Mouse (Mus musculus) heart, embryonic 15.5 days (tissue): ENCODE measurements around the gene Ppfibp2. TPM values are rescaled to one million over a fixed set of nuclear protein-coding genes. Genes with fewer than 3 reads are reported as not detected.

Experiments
- ATAC-seq: fragments of 200-750 bp; cut with Nextera tagmentation; replicated peaks from 2 replicates; pipeline ENCODE4 v1.8.0; 2017; ENCODE audit warnings: low read depth, moderate TSS enrichment; ENCODE audit not compliant: insufficient number of reproducible peaks, insufficient read depth, low FRiP score
- H3K27ac ChIP-seq: fragments of 300-500 bp; sonication (generic); 2 replicates; pipeline ENCODE4 v1.5.1; 2015; ENCODE audit warnings: mild to moderate bottlenecking, inconsistent platforms
- H3K27me3 ChIP-seq: fragments of 300-500 bp; sonication (generic); 2 replicates; pipeline ENCODE4 v1.6.1; 2015; ENCODE audit warnings: inconsistent platforms
- H3K36me3 ChIP-seq: fragments of 300-500 bp; sonication (generic); 2 replicates; pipeline ENCODE4 v1.6.1; 2015; ENCODE audit warnings: mild to moderate bottlenecking, inconsistent platforms
- H3K4me1 ChIP-seq: fragments of 300-500 bp; sonication (generic); replicated peaks from 2 replicates; pipeline ENCODE4 v1.6.1; 2015; ENCODE audit warnings: inconsistent platforms
- H3K4me2 ChIP-seq: fragments of 300-500 bp; sonication (generic); 2 replicates; pipeline ENCODE4 v1.6.1; 2015; ENCODE audit warnings: inconsistent platforms, mild to moderate bottlenecking, moderate library complexity
- H3K4me3 ChIP-seq: fragments of 300-500 bp; sonication (generic); 2 replicates; pipeline ENCODE4 v1.5.1; 2015; ENCODE audit warnings: mild to moderate bottlenecking, inconsistent platforms
- H3K9ac ChIP-seq: fragments of 300-500 bp; sonication (generic); 2 replicates; pipeline ENCODE4 v1.6.1; 2015; ENCODE audit warnings: mild to moderate bottlenecking, inconsistent platforms
- H3K9me3 ChIP-seq: fragments of 300-500 bp; sonication (generic); replicated peaks from 2 replicates; pipeline ENCODE4 v1.6.1; 2016; ENCODE audit warnings: inconsistent platforms
- WGBS: fragments of 180-500 bp; shearing (Covaris S2); methylation state at CpG from one replicate; pipeline ENCODE4 v1.1.7; 2015; ENCODE audit warnings: mixed read lengths; 5-methylcytosine and 5-hydroxymethylcytosine counted together
- polyA plus RNA-seq: library from polyadenylated mRNA; unstranded; fragments of >200 nt; fragmentation: Nextera tagmentation; extraction: Ambion mirVana; gene quantifications from 2 replicates; pipeline ENCODE4 v1.2.1, GENCODE M21; 2015

Ppfibp2 gene
- polyA plus RNA-seq, 1 experiment from 2014 or later, result 4.4 TPM

GRCm38 (mm10) chr7:107644987-107645386, 50.0 kb downstream of the Ppfibp2 start:
- H3K9ac ChIP-seq, result no peak overlapping the region
- 84% methylated on average over 2 of the region's 2 CpGs for WGBS
- H3K27ac ChIP-seq, result no peak overlapping the region
- no peak overlapping the region for H3K4me3 ChIP-seq
- H3K4me2 ChIP-seq, result no peak overlapping the region
- no peaks in the 10 kb centered on the region for H3K4me1 ChIP-seq
- no peaks in the 10 kb centered on the region for H3K9me3 ChIP-seq
- no peak for ATAC-seq
- H3K27me3 ChIP-seq, result no peaks in the 10 kb centered on the region
- H3K36me3 ChIP-seq, result no peaks in the 10 kb centered on the region

DNA sequence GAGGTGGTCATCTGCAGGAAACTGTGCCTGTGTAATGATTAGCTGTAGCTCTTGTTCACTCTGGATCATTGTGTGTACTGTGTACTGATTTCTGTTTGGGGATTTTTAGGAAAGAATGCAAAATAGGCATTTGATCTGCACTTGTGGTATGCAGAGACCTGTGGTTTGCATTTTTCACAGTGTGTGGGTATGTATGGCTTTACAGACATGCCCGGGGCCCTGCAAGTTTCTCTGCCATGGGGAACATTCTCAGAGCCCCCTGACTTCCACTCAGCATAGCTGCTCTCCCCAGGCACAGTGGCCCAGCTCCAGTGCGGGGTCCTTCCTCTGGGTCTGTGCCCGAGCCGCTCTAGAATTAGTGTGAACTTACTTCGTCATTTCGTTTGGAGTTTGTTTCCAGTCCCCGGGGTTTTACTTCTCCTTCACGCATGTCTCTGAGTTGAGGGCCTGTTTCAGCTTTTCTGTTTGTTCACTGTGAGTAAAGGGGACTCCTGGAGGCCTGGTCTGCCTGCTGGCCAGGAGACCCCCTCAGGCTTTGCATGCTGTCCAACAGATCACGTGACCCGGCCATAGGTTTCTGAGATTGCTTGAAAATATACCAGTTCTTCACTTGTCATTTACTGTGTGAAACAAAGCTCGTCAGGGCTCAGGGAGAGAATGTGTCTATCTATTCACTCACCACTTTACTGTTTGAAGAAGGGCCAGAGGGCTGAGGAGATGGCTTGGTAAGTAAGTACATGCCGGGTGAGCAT, 54.1 kb downstream of the Ppfibp2 start:
- WGBS, result 83% methylated on average over 12 of the region's 12 CpGs

GRCm38 (mm10) chr7:107649990-107650389, 55.0 kb downstream of the Ppfibp2 start:
- no peak overlapping the region for H3K9ac ChIP-seq

More for the DNA sequence above, 54.1 kb downstream of the Ppfibp2 start:
- H3K9ac ChIP-seq, result no peak overlapping the region
- no peaks in the 10 kb centered on the region for H3K4me1 ChIP-seq
- no peak overlapping the region for H3K27ac ChIP-seq
- no peak overlapping the region for H3K4me3 ChIP-seq
- H3K27me3 ChIP-seq, result no peaks in the 10 kb centered on the region
- no peaks in the 10 kb centered on the region for H3K36me3 ChIP-seq
- no peaks in the 10 kb centered on the region for H3K9me3 ChIP-seq
- no peak overlapping the region for H3K4me2 ChIP-seq
- ATAC-seq, result no peak

GRCm38 (mm10) chr7:107651821-107652220, 56.8 kb downstream of the Ppfibp2 start:
- ATAC-seq, result no peak
- no peak overlapping the region for H3K9ac ChIP-seq
- no peak overlapping the region for H3K4me3 ChIP-seq
- no peaks in the 10 kb centered on the region for H3K36me3 ChIP-seq
- H3K9me3 ChIP-seq, result no peaks in the 10 kb centered on the region
- H3K4me1 ChIP-seq, result no peaks in the 10 kb centered on the region
- H3K27me3 ChIP-seq, result no peaks in the 10 kb centered on the region
- H3K4me2 ChIP-seq, result no peak overlapping the region
- no peak overlapping the region for H3K27ac ChIP-seq
- 51% methylated on average over 1 of the region's 1 CpGs for WGBS

More at GRCm38 (mm10) chr7:107649990-107650389, 55.0 kb downstream of the Ppfibp2 start:
- Histone ChIP-seq H3K4me1 (no peaks in the 10 kb centered on the region), H3K27ac (no peak overlapping the region), H3K27me3 (no peaks in the 10 kb centered on the region), H3K36me3 (no peaks in the 10 kb centered on the region), H3K4me3 (no peak overlapping the region), H3K4me2 (no peak overlapping the region), H3K9me3 (no peaks in the 10 kb centered on the region)
- WGBS, result 79% methylated on average over 7 of the region's 7 CpGs
- ATAC-seq, result no peak

GRCm38 (mm10) chr7:107656451-107656850, 61.4 kb downstream of the Ppfibp2 start:
- H3K9me3 ChIP-seq, result no peaks in the 10 kb centered on the region
- no peak for ATAC-seq
- H3K4me1 ChIP-seq, result 0 out of 2 replicates have a peak, but pooled peaks cover 1% of the 10 kb centered on the region
- H3K36me3 ChIP-seq, result no peaks in the 10 kb centered on the region
- H3K4me2 ChIP-seq, result no peak overlapping the region
- H3K27me3 ChIP-seq, result no peaks in the 10 kb centered on the region
- WGBS, result 65% methylated on average over 6 of the region's 6 CpGs
- H3K9ac ChIP-seq, result no peak overlapping the region
- no peak overlapping the region for H3K27ac ChIP-seq
- H3K4me3 ChIP-seq, result no peak overlapping the region

DNA sequence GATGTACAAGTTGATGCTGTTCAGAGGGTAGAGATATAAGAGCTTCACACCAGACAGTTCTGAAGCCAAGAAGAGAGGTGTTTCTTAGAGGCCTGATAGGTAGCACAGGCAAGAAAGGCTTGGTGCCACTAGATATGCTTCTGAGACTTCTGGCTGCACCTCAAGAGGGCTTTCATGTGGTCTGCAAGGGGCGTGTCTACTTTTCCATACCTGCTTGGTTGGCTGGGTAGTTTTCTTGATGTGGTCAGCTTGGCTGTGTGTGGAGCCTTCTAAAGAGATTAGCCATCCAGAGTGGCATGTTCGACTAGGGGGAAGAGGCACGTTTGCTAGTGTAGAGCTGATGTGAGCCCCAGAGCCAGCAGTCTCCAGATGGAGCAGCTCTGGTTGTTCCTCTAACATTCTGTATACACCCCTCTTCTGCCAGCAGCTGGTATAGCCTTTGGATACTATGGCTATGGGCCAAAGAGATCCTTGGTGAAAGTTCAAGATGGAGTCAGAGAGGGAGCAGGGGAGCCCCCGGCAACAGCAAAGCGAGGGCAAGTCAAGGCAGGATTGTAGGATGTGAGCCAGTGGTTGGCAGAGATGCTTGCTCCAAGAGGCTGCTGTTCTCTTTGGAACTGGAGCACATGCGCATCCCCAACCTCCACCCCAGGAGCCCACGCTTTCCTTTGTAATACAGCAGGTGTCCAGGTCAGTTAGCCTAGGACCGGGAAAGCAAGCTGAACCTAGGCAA, 64.3 kb downstream of the Ppfibp2 start:
- WGBS, result 73% methylated on average over 8 of the region's 8 CpGs
- Histone ChIP-seq H3K9ac (no peak overlapping the region), H3K9me3 (no peaks in the 10 kb centered on the region), H3K4me2 (no peak overlapping the region), H3K4me1 (peaks cover 12% of the 10 kb centered on the region), H3K27me3 (no peaks in the 10 kb centered on the region), H3K4me3 (no peak overlapping the region), H3K36me3 (no peaks in the 10 kb centered on the region), H3K27ac (no peak overlapping the region)
- ATAC-seq, result no peak

DNA sequence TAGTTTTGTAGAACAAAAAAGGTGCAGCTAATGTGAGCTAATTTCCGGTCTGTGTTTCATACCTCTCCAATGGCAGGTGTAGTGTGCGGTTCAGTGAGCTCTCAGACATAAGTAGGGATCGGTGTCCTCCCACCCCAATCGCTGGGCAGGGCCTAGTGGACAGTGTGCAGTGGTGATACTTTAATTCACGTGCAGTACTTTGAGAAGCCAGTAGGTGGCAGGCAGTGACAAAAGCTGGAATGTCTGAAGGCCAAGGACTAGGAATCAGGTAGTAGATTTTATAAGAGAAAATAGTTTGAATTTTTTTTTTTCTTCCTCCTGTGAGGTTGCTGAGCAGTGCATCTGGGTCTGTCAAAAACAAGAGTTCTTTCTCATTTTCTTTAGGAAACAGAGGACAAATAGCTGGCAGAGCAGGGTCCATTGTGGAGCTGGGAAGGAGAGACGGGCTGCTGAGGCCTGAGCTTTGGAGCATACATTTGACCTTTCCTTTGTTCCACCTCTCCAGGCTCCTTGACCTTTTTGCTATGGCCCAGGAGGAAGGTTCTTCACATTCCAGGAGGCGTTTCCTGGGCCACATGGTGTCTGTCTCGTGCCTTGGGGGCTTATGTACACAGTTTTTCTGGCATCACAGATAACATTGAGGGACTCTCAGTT, 66.3 kb downstream of the Ppfibp2 start:
- no peak overlapping the region for H3K27ac ChIP-seq
- peaks cover 32% of the 10 kb centered on the region for H3K4me1 ChIP-seq
- no peak overlapping the region for H3K4me3 ChIP-seq
- H3K27me3 ChIP-seq, result no peaks in the 10 kb centered on the region
- H3K36me3 ChIP-seq, result no peaks in the 10 kb centered on the region
- 0 out of 2 replicates have a peak, but pooled peaks have one; percentile 32 for ATAC-seq
- no peak overlapping the region for H3K9ac ChIP-seq
- no peak overlapping the region for H3K4me2 ChIP-seq
- no peaks in the 10 kb centered on the region for H3K9me3 ChIP-seq
- 18% methylated on average over 8 of the region's 8 CpGs for WGBS

DNA sequence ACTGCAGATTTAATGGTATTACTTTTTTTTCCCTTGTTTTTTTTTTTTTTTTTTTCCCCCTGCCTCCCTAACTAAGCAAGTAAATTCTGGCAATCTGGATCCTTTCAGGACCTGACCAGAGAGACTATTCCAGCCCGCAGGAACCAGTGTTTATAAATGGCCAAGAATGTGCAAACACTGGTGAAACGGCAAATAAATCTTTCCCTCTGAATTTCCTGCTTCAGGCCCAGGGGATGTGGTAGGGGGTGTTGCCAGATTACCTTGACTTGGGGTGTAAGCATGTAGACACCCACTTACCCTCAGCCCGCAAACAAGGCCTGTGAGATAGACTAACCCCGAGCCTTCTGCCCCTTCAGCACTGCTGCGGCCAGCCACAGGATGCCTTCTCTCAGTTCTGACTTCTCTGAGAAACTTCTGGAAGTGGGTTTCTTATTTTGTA, 66.9 kb downstream of the Ppfibp2 start:
- Histone ChIP-seq H3K36me3 (no peaks in the 10 kb centered on the region), H3K4me2 (no peak overlapping the region), H3K9me3 (no peaks in the 10 kb centered on the region), H3K4me3 (no peak overlapping the region), H3K9ac (no peak overlapping the region), H3K27me3 (no peaks in the 10 kb centered on the region), H3K27ac (no peak overlapping the region), H3K4me1 (peaks cover 37% of the 10 kb centered on the region)
- WGBS, result 70% methylated on average over 5 of the region's 5 CpGs
- ATAC-seq, result no peak

DNA sequence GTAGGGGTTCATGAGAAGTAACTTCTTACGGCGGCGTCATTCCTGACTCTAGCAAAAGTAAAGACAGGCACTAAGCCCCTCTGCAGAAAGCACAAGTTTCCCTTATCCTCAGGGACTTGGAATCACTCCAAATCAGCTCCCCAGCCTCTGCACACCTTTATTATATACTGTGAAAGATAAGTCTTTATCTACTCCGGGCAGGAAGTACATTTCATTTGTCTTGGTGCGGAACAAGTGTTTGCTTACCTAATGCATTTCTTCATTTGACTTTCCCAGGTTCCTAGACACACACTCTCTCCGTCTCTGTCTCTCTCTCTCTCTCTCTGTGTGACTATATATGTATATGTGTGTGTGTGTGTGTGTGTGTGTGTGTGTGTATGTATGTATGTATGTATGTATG, 68.6 kb downstream of the Ppfibp2 start:
- Histone ChIP-seq H3K4me3 (no peak overlapping the region), H3K9me3 (no peaks in the 10 kb centered on the region), H3K4me2 (no peak overlapping the region), H3K27me3 (no peaks in the 10 kb centered on the region), H3K36me3 (no peaks in the 10 kb centered on the region), H3K9ac (no peak overlapping the region), H3K4me1 (peaks cover 43% of the 10 kb centered on the region), H3K27ac (peak overlapping the region; percentile 95; the same call in 1 of the 2 replicates)
- no peak for ATAC-seq
- WGBS, result 65% methylated on average over 6 of the region's 6 CpGs

GRCm38 (mm10) chr7:107664063-107665056, 69.4 kb downstream of the Ppfibp2 start:
- H3K36me3 ChIP-seq, result no peaks in the 10 kb centered on the region
- peaks cover 43% of the 10 kb centered on the region for H3K4me1 ChIP-seq
- no peak overlapping the region for H3K9ac ChIP-seq
- H3K4me3 ChIP-seq, result no peak overlapping the region
- no peaks in the 10 kb centered on the region for H3K27me3 ChIP-seq
- 28% methylated on average over 8 of the region's 8 CpGs for WGBS
- H3K9me3 ChIP-seq, result no peaks in the 10 kb centered on the region
- peak; percentile 53 for ATAC-seq
- peak overlapping the region; percentile 95 for H3K27ac ChIP-seq
- H3K4me2 ChIP-seq, result peak overlapping the region; percentile 63
